Mouse (Mus musculus) layer of hippocampus, postnatal 10 days (tissue): ENCODE data around the gene Pax9. TPM values are rescaled to one million over a fixed set of nuclear protein-coding genes. Genes with fewer than 3 reads are reported as not detected.
A peak's percentile ranks its signal among the peaks of the same experiment; 100 is the strongest.

Experiments used
- DNase-seq, 2 experiments: peaks; one replicate each; pipeline ENCODE4 v3.0.0; 2021; ENCODE audit warnings: low spot score in 2 of 2
- long read RNA-seq: library from polyadenylated mRNA; stranded (forward); transcript quantifications from one replicate; pipeline ENCODE4 v2.0.0, GENCODE M21; 2023
- total RNA-seq, 2 experiments: library from RNA; stranded (reverse); gene quantifications; 2 replicates each; pipeline ENCODE4 v1.2.3; 2021

Gene Pax9
- not detected for total RNA-seq
- long read RNA-seq: 0 reads

DNA sequence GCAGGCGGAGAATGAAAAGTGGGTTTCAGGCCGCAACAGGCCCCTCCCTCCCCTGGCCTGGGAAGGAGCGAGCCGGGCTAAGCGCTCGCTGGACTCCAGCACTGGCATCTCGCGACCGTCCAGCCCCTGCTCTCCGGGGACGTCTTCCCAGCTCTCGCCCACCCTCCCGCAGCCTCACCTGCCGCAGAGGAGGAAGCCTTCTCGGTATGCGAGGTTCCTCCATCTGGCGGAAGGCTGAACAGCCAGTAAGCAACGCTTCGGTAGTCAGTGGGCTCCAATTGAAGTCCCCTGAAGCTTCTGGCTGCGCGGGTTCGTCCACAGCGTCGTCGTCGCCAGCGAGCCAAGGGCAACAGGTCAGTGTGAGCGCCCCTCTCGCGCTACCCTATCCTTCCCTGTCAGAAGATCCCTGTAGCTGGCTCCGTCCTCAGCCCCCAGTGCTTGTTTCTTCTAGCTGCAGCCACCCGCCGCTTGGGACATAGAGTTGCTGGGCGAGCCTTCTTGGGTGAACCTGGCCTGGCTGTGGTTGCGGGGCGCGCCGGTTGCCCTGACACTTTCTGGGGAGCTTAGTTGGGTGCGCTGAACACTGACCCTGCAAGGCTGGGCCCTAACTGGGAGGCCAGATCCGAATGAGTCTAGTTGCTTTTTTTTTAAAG, at the start of gene Pax9:
Gene Pax9 (plus strand): TSS at position 341 of the 653 bp plus-strand sequence.
- no peak for DNase-seq

DNA sequence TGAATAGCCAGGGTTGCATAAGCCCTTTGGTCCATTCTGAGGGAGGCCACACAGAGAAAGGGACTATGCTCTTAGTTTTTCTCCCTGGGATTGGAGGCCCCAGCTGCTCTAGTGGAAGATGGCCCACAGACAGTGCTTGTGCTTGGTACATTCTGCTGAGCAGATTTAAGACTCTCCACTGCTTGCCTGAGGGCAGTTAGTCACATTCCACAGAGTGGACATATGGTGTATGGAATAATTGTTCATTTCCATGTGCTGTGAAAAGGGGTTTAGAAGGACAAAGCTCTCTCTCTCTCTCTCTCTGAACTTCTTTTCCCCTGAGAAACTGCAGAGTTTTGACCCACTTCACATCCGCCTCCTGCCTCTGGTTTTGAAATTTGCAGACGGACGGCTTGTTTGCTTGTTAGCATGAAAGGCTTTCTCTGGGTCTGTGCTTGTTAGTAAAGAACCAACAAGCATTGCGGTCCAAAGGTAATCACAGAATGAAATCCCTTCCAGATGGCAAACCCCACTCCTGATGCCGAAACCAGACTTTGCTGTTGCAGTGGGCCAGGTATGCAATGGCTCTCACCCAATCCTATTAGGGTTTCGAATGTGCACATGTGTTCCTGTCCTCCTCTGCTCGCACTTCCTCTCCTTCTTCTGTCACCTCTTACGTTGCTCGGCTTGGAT, 22.0 kb upstream of the Pax9 start:
- no peak for DNase-seq

DNA sequence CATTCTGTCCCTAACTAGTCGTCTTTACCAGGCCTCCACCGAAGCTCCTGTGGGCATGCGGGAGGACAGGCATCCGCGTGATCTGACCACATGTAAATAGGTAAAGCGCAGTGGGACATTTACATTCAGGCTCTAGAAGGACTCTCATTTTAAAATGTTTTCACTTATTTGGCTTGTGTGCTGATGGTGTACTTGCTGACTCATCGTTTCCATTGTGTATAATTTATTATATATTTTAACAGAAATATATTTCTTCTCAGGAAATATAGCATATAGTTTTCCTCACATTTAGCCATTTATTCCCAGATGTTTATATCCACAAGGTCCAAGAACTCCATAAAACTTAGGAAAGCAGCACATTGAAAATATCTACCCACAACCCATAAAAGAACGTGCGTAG, 20.8 kb upstream of the Pax9 start:
- no peak for DNase-seq

DNA sequence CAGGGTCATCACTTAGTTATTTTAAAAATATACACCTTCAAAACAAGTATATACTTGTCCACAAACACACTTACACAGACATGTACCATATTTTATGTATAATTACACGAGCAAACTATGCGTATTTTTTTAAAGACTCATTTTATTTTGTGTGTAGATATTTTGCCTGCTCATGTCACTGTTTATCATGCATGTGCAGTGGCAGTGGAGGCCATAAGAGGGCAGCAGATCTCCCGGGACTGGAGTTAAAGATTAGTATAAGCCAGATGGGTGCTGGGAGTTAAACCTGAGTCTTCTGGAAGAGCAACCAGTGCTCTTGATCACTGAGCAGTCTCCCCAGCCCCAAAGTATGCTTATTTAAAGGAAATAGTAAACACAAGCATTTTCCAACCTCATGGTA, 16.8 kb upstream of the Pax9 start:
- DNase-seq: no peak

DNA sequence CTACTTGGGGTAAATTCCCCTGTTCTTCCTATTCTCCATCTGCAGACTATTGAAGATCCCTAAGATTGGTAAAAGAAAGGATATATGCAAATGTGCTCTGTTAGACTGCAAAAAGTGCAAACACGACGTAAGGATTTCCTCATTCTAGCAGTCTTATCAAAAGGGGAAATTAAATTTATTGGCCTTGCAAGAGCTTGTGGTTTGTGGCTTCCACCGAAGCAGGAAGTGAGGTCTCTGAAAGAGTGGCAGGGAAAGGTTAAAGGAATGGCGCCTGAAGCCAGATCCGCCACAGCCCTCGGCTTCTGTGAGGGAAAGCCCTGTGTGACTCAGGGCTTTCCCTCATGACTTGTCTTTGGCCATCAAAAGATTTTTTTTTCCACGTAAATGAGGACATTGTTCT, 13.9 kb upstream of the Pax9 start:
- no peak for DNase-seq

DNA sequence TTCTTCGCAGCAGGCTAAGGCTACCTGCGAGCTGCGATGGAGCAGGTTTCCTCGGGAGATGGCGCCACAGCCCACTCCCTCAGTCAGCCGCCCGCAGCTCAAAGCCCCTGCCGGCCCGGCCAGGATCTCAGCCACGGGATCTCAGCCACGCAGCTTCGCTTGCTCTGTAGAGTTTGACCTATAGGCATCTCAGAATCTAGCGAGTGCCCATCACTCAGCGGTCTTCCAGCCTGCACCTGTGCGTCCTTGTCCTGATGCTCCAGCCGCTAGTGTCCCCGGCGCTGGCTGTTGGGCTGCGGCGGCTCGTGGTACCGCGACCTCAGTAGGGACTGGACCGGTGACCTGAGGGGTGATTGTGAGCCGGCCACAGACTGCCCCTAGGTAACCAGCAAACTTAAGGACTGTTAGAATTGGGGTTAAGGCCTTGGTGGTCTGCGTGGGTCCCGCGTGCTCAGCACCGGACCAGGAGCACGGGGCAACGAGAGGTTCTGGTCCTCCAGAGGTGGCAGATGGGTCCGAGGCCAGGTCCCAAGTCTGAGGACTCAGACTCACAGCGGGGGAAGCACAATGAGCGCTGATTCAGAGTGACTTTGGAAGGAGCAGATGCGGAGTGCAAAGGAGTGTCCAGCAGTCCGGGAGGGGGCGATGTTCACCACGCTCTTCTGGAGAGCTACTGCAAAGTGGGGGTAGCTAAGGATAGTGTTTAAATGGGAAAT, 10.3 kb upstream of the Pax9 start:
- DNase-seq: no peak

DNA sequence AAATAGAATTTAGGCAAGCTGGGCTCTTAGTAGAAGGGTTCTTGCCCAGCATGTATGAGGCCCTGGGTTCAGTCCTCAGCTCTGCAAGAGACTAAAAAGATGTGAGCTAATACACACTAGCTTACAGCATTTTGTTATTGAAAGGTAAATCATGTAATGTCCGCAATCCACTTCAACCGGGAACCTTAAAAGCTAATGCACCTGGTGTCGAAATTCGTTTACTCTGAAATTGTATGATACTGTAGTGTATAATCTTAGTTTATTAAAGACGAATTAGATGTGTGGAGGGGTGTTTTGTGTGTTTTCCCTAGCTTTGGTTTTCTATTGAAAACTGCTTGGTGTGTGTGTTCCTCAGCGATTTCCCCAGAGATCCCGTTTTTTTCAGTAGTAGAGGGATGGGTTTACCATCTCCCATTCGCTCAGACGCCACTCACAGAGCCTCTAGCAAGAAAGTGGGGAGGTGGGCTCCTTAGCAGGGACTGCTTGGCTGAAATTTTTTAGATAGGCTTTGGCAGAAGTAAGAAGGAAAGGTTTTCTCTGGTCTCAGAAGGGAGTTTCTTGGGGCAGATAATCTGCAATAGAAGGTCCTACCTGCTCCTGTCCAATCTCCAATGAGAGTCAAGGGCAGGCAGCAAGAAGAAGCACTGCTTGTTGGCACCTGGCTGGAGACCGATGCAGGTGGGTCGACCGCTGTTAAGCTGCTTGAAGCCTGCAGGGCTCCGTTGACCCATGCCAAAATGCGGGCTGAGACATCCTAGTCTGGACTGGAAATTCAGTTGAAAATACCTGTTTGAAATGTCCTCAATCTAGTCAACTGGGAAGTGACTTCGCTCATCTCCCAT, 3.7 kb upstream of the Pax9 start:
- no peak for DNase-seq

DNA sequence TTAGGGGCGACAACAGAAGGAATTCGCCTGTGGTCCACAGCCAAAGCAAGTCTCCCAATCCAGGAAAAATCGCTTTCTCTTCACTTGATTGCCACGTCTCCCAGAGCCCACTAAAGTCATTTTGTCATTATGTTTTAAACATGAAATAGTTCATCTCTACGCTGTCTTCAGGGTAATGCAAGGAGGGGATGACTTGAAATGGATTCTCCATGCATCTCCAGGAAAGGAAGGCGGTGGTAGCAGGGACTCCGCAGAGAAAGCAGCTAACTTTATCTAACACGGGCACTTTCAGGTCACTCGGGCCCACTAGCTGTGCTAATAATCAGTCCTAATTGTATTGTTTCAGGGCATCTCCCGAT, 3.1 kb upstream of the Pax9 start:
- no peak for DNase-seq

DNA sequence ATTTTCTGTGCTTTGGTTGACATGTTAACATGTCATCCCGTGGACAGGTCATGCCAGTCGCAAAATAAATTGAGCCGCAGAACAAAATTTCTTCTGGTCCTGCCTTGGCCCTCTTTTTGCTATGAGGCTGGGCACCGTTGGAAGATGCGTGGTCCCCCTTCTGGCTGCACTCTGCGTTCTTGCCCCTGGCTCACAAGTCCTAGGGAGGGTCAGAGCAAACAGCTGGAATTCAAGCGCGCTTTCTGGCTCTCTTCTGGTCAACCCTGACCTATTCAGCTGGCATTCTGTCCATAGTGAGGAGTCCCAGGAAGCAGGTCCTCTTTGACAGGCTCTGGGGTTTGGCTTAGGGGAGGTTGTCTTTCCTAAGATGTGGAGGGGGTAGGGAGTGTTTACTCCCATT, 2.6 kb upstream of the Pax9 start:
- no peak for DNase-seq

DNA sequence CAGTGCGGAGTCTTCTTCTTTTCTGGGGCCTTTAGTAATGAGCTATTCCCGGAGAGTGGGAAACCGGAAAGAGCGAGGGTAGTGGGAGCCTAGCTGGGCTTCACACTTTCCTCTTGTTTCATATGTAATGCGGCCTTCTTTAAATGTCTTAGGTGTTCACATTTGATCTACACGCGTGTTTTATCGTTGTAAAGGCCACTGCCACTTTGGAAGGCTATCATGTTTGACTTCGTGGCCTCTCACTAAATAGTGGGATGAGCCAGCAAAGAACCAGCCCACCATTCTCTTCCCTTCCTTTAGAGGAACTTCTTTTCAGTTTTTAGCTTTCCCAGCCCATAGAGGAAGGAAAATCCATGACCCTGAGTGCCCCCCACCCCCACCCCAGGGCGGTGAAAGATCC, 2.2 kb upstream of the Pax9 start:
- no peak for DNase-seq

DNA sequence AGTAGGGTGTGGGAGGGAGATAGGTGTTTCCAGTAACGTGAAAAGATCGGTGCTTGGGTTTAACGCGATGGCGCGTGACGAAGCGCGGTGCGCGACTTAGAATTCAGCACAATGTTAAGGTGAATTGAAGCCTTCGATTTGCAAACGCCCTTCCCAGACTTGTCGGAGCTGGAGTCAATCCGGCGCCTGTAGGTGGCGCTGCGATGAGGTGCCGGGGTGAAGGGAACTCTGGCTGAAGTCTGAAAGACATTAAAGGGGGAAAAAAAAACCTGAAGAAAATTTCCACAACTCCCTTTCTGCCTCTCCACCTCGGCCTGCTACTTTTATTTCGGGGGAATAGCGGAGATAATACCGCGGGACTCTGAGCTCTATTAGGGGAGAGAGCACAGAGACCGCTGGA, 1.8 kb upstream of the Pax9 start:
- DNase-seq: no peak

DNA sequence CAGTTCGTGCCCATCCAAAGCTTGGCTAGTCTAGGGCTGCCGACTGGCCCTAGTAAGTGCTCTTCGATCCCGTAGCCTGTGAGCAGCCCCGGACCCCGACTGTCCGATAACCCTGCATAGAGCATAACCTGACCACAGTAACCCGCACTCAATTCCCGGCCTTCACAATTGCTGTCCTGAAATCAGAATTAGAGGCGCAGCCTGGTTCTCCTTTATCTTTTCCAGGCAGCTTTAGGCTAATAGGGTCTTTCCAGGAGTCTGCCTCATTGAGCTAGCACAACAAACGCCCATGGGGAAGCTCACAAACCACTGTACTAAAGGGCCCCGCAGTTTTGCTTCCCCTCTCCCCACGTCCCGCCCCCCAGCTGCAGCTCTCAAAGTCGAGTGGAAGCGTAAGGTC, 1.2 kb upstream of the Pax9 start:
- DNase-seq: no peak

DNA sequence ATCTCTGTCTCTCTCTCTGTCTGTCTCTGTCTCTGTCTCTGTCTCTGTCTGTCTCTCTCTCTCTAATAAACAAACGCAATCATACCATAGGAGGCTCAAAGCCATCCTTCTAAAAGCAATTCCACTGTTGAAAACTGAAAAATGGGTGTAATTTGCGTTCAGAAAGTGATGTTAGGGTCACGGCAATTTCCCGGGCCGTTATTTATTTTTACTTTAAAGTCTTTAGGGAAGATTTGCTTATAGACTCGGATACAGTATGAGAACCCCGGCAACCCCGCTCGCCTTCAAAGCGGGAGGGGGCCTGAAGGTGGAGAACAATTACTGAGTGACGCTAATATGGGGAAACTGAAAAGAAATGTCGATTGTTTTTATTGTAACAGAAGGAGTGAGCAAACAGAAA, 566 bp upstream of the Pax9 start:
- DNase-seq: no peak

DNA sequence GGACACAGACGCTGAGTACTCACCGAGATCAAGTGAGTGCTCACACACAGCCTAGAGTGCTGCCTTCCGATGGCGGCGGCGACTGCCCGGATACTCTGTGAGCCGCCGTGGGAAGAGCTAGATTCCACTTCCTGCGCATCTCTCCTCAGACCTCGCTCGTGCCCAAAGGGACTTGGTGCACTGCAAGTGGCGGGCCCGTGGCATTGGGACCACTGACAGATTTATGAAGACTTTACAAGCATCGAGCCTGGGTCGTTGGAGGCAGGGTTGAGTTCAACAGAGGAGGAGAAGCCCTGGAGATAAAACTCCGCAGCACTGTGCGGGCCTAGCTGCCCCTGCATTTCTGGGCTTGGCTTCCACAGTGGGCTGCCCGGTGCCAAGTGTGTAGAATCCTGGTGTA, 969 bp downstream of the Pax9 start:
- no peak for DNase-seq

DNA sequence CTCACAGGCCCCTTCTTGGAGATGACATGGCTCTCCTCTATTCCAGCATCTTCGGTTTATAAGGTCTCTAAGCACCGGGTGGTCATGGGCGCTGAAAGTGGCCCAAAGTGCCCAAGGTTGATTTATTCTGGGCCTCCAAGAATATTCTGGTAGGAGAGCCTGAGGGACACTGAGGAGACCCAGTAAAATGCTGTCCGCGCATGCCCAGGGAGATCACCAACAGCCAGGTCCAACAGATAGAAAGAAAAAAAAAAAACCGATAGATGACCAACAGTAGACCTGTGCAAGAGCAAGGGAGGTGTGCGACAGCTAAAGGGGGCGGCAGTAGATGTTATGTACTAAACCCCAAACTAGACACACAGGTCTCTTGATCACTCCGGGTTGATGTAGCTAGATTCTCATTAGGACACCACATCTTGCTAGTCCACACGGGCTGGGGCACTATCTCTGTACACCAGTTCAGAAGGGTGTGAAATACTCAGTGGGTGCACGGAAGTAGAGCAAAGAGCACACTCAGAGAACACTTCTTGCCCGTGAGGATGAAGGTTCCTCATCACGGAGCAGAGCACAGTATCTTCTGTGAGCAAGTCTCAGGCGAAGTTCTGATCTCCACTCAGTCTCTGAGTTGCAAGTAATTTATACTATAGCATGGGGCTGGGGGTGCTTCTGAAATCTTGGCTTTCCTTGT, 2.0 kb downstream of the Pax9 start:
- DNase-seq: no peak

DNA sequence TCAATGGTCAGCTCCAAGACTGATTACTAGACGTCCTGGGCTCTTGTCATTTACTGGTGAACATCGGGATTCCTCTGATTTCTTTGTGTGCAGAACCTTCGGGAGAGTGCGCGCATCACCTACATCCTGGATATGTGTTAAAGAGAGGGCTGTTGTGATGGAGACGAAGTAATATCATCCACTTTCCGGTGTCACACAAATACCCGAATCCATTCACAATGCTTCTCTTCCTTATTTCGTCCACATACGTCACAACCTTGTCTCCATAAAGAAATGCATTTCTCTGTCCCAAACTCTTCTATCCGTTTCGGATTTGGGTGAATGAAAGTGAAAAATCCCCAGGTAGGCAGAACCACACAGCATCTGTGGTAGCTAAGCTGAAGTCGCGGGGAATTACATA, 2.8 kb downstream of the Pax9 start:
- no peak for DNase-seq

DNA sequence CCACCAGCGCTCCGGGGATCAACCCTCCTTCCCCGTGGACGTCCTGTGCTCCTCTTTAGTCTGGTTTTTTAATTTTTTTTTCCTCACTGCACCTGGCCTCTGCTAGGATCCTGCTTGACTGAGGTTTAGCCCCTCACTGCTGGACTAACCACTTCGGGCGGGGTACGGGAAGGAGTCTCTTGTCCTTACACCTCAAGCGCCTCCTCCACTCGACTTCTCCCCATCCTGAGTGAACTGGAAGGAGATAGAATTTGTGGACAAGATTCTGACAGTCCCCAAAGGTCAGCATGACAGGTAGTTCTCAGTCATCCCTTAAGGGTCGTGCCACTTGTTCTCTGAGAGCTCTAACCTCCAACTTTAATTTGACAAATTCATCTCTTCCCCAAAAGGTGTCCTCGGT, 3.4 kb downstream of the Pax9 start:
- DNase-seq: no peak

DNA sequence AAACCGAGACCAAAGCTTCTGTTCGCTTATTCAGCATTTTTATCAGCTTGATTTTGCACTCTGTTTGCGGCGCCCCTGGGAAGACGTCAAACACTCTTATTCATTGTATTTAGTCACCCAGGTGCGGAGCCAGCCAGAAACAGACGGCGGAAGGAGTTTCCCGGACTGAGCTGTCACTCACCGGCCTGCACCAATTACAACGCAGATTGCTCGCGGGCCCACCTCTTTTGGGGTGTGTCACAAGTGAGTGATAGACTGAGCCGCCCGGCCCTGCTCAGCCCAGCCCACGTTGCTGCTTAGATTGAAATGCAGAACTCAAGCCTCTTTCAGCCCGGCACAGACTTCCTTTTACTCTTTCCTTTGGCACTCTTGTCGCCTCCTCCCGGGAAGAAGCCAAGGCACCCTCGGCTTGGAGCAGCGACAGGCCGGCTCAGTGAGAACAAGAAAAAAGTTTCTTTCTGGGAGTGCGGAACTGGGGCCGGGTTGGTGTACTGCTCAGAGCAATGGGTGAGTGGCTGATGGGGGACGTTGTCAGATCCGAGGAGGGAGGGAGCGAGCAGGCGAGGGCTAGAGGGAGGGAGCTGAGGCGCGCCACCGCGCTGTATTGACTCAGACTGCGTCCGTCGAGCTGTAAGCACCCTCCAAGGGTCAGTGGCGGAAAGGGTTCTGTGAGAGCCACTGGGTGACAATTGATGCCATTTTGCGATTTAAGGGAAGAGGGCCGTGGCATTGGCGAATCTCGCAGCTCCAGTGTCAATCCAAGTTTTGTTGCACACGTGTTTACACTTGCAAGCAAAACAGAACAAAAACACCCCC, 4.0 kb downstream of the Pax9 start:
- DNase-seq: peak; percentile 57 to 63

DNA sequence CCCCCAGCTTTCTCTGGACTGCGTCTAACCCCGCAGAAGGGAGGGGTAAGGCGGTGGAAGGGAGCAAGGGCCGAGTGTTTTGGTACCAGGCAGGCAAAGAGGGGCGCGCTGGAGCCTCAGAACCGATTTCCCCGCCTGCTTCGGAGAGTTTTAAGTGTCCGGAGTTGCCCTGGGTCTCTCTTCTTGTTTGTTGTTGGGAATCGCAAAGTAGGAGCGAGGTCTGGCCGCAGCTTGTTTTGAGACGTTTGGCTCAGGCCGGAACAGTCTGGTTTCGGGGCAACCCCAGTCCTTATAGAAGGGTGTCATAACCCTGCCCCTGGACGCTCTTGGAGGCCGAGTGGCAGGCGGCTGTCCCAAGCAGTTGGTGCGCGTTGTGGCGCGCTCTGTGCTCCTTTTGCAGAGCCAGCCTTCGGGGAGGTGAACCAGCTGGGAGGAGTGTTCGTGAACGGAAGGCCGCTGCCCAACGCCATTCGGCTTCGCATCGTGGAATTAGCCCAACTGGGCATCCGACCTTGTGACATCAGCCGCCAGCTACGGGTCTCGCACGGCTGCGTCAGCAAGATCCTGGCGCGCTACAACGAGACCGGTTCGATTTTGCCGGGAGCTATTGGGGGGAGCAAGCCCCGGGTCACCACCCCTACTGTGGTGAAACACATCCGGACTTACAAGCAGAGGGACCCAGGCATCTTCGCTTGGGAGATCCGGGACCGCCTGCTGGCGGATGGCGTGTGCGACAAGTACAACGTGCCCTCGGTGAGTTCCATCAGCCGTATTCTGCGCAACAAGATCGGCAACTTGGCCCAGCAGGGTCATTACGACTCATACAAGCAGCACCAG, 4.8 kb downstream of the Pax9 start:
- DNase-seq: no peak
